Mouse (Mus musculus): ENCODE measurements at regions not wholly inside any gene's neighbourhood (a gene's known extent, or its start where the extent isn't known, plus 50 kb on each side); places are given as distances from the start of the nearest gene placed in this dataset.

GRCm38 (mm10) chr1:64173708-64174107, 51.6 kb upstream of the Klf7 start:
- Histone ChIP-seq H3K27me3 (ENCODE audit: control insufficient read depth, insufficient read depth, insufficient read length) (no peaks in the 10 kb centered on the region), H3ac (ENCODE audit: control insufficient read depth, insufficient read length) (no peak overlapping the region), H3K36me3 (ENCODE audit: control insufficient read depth, insufficient read depth) (no peaks in the 10 kb centered on the region), H3K4me3 (no peak overlapping the region), H3K4me2 (ENCODE audit: low read depth) (no peak overlapping the region), H3K79me2 (ENCODE audit: control insufficient read depth, insufficient read depth) (no peaks in the 10 kb centered on the region)
- TF ChIP-seq MAX (IDR thresholded peaks at IDR 0.05; ENCODE audit: low read depth) (no peak), MYOG (IDR thresholded peaks at IDR 0.05; ENCODE audit: control insufficient read depth in 1 of 3, insufficient read depth in 1 of 3, insufficient read length in 2 of 3, low read depth in 2 of 3) (no peak), TCF3 (IDR thresholded peaks at IDR 0.05; ENCODE audit: insufficient read length, low read depth) (no peak), MYOD1 (IDR thresholded peaks at IDR 0.05; ENCODE audit: control insufficient read depth in 1 of 3, insufficient read length in 2 of 3, low read depth in 2 of 3) (no peak), REST (IDR thresholded peaks at IDR 0.05; ENCODE audit: insufficient read depth, insufficient read length) (no peak), CEBPB (IDR thresholded peaks at IDR 0.05; ENCODE audit: insufficient read depth, poor library complexity, severe bottlenecking) (no peak), E2F4 (IDR thresholded peaks at IDR 0.05; ENCODE audit: insufficient read depth) (no peak), USF1 (IDR thresholded peaks at IDR 0.05; ENCODE audit: low read depth) (no peak), SRF (IDR thresholded peaks at IDR 0.05; ENCODE audit: control insufficient read depth, insufficient read length, low read depth) (no peak), TCF12 (IDR thresholded peaks at IDR 0.05; ENCODE audit: insufficient read depth, poor library complexity, severe bottlenecking) (no peak), POLR2A (IDR thresholded peaks at IDR 0.05; ENCODE audit: insufficient read length, low read depth) (no peak), POLR2AphosphoS2 (IDR thresholded peaks at IDR 0.05; ENCODE audit: insufficient read length, low read depth) (no peak)

- Histone ChIP-seq H3K4me3 (no peak overlapping the region), H3K79me2 (ENCODE audit: control insufficient read depth, insufficient read depth) (no peaks in the 10 kb centered on the region), H3K27me3 (ENCODE audit: control insufficient read depth, insufficient read depth, insufficient read length) (no peaks in the 10 kb centered on the region), H3ac (ENCODE audit: control insufficient read depth, insufficient read length) (no peak overlapping the region), H3K36me3 (ENCODE audit: control insufficient read depth, insufficient read depth) (no peaks in the 10 kb centered on the region), H3K4me2 (ENCODE audit: low read depth) (no peak overlapping the region)
- no peak for TF ChIP-seq TCF3 (IDR thresholded peaks at IDR 0.05; ENCODE audit: insufficient read length, low read depth)
- TF ChIP-seq POLR2A (IDR thresholded peaks at IDR 0.05; ENCODE audit: insufficient read length, low read depth): no peak
- TF ChIP-seq MAX (IDR thresholded peaks at IDR 0.05; ENCODE audit: low read depth): no peak
- TF ChIP-seq REST (IDR thresholded peaks at IDR 0.05; ENCODE audit: insufficient read depth, insufficient read length): no peak
- no peak for TF ChIP-seq TCF12 (IDR thresholded peaks at IDR 0.05; ENCODE audit: insufficient read depth, poor library complexity, severe bottlenecking)
- no peak for TF ChIP-seq CEBPB (IDR thresholded peaks at IDR 0.05; ENCODE audit: insufficient read depth, poor library complexity, severe bottlenecking)
- no peak for TF ChIP-seq MYOD1 (IDR thresholded peaks at IDR 0.05; ENCODE audit: control insufficient read depth in 1 of 3, insufficient read length in 2 of 3, low read depth in 2 of 3)
- no peak for TF ChIP-seq SRF (IDR thresholded peaks at IDR 0.05; ENCODE audit: control insufficient read depth, insufficient read length, low read depth)
- TF ChIP-seq POLR2AphosphoS2 (IDR thresholded peaks at IDR 0.05; ENCODE audit: insufficient read length, low read depth): no peak
- no peak for TF ChIP-seq MYOG (IDR thresholded peaks at IDR 0.05; ENCODE audit: control insufficient read depth in 1 of 3, insufficient read depth in 1 of 3, insufficient read length in 2 of 3, low read depth in 2 of 3)
- TF ChIP-seq USF1 (IDR thresholded peaks at IDR 0.05; ENCODE audit: low read depth): no peak
- TF ChIP-seq E2F4 (IDR thresholded peaks at IDR 0.05; ENCODE audit: insufficient read depth): no peak
Measured at GRCm38 (mm10) chr1:64172122-64172521, 50.0 kb upstream of the Klf7 start.
